31 mouse cellular contexts compared by ENCODE assay signal in the genomic region with DNA sequence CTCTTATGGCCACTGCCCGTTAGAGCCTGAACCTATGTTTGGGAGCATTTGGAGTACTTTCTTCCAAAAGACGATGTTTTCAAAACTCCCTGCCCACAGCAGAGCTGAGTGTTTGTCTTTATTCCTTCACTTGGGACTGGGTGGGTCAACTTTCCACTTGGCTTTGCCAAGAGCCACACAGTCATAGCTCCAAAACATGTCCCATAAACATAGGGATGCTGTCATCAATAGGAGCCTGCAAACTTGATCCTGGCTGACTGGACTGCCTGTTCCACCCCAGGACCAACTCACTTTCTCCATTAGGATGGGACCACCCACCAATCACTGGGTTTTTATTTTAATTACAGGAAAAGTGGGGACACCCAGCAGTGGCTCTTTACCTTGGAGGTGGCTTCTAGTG. TPM values are rescaled to one million over a fixed set of nuclear protein-coding genes. Genes with fewer than 3 reads are reported as not detected.
DNase-seq lines count a peak whose midpoint lies in the region; ATAC-seq lines count a peak whose summit lies in the region.
"Had no signal": no experiment of that assay in that cellular context is flagged by ENCODE, and none has a peak within 500 bp of the region (broad histone marks: within the 10 kb centered on the region; RNA-seq: fewer than 3 reads in every experiment).

No protein-coding gene starts in this region.

- no peak overlapping the region for H3K4me2 ChIP-seq in heart, embryonic 12.5 days
- no peak overlapping the region for H3K4me2 ChIP-seq in limb, embryonic 15.5 days
- H3K4me2 ChIP-seq: heart, embryonic 13.5 days; hindbrain, embryonic 15.5 days; liver, embryonic 15.5 days; lung, embryonic 15.5 days had no signal

- 79% methylated on average over 2 of the region's 2 CpGs for WGBS in heart, embryonic 12.5 days
- WGBS in limb, embryonic 15.5 days: 77% methylated on average over 2 of the region's 2 CpGs

- H3K9ac ChIP-seq in heart, embryonic 12.5 days: no peak overlapping the region
- H3K9ac ChIP-seq in limb, embryonic 15.5 days: no peak overlapping the region
- H3K9ac ChIP-seq: heart, embryonic 13.5 days; hindbrain, embryonic 15.5 days; liver, embryonic 15.5 days; lung, embryonic 15.5 days had no signal

- H3K36me3 ChIP-seq in heart, embryonic 12.5 days: no peaks in the 10 kb centered on the region
- no peaks in the 10 kb centered on the region for H3K36me3 ChIP-seq in limb, embryonic 15.5 days
- H3K36me3 ChIP-seq: heart, embryonic 13.5 days; hindbrain, embryonic 10.5 days; hindbrain, embryonic 15.5 days; liver, embryonic 15.5 days; lung, embryonic 15.5 days; midbrain, embryonic 10.5 days had no signal

- peak; percentile 98 for DNase-seq in heart, adult 11 months
- DNase-seq in heart, adult 8-10 months (ENCODE audit: low spot score): peak; percentile 51
- DNase-seq in heart, postnatal 10 days: peak; percentile 21 to 35
- no peak for DNase-seq in c-Kit-positive CD71-positive TER-119-positive erythroid progenitor cells, embryonic 14.5 days (ENCODE audit: low spot score)
- no peak for DNase-seq in adrenal gland, adult (ENCODE audit: inconsistent age in 2 of 2, low spot score in 1 of 2)
- DNase-seq: adrenal gland, postnatal 14 days; cerebellum, adult 2 months; cerebellum, postnatal 14 days; gastrocnemius, postnatal 25 days; kidney, adult 11 months; kidney, postnatal 25 days; right cerebral cortex, adult 18-20 months had no signal

- no peak overlapping the region for H3K4me3 ChIP-seq in heart, embryonic 12.5 days
- no peak overlapping the region for H3K4me3 ChIP-seq in limb, embryonic 15.5 days
- H3K4me3 ChIP-seq: erythroblast, embryonic 14.5 days; heart, embryonic 13.5 days; hindbrain, embryonic 10.5 days; hindbrain, embryonic 15.5 days; left cerebral cortex, adult 2 months; liver, embryonic 15.5 days; lung, embryonic 15.5 days; midbrain, embryonic 10.5 days had no signal

- ATAC-seq in heart, embryonic 12.5 days (ENCODE audit: insufficient number of reproducible peaks, low FRiP score): no peak
- ATAC-seq in limb, embryonic 15.5 days (ENCODE audit: insufficient number of reproducible peaks, low FRiP score, low TSS enrichment, low read depth): peak; percentile 42; the same call in 1 of the 2 replicates
- ATAC-seq: forebrain, embryonic 16.5 days; inflammation-experienced regulatory T-cells, adult 6 months; midbrain, embryonic 16.5 days; Patski had no signal

- H3K27me3 ChIP-seq in heart, embryonic 12.5 days (replicated peaks): 0 out of 2 replicates have a peak, but pooled peaks cover 3% of the 10 kb centered on the region
- H3K27me3 ChIP-seq in limb, embryonic 15.5 days: 0 out of 2 replicates have a peak, but pooled peaks cover 7% of the 10 kb centered on the region
- H3K27me3 ChIP-seq: heart, embryonic 13.5 days; hindbrain, embryonic 15.5 days; liver, embryonic 15.5 days; lung, embryonic 15.5 days had no signal

- H3K4me1 ChIP-seq in heart, embryonic 12.5 days (replicated peaks): peaks cover 7% of the 10 kb centered on the region
- H3K4me1 ChIP-seq in limb, embryonic 15.5 days: peaks cover 11% of the 10 kb centered on the region
- H3K4me1 ChIP-seq: hindbrain, embryonic 15.5 days; liver, embryonic 15.5 days; lung, embryonic 15.5 days had no signal

- H3K27ac ChIP-seq in heart, embryonic 12.5 days (ENCODE audit: poor library complexity, severe bottlenecking): no peak overlapping the region
- peak overlapping the region; percentile 73; the same call in 1 of the 2 replicates for H3K27ac ChIP-seq in limb, embryonic 15.5 days
- H3K27ac ChIP-seq: heart, embryonic 13.5 days; hindbrain, embryonic 10.5 days; hindbrain, embryonic 15.5 days; left cerebral cortex, adult 2 months; liver, embryonic 15.5 days; lung, embryonic 15.5 days; midbrain, embryonic 10.5 days had no signal

- intact Hi-C loops in heart, postnatal 10 days (cut with DNase I): no loop called here

- peaks cover 8% of the 10 kb centered on the region; the same call in 1 of the 2 replicates for H3K9me3 ChIP-seq in heart, embryonic 12.5 days (replicated peaks)
- H3K9me3 ChIP-seq in limb, embryonic 15.5 days: no peaks in the 10 kb centered on the region
- H3K9me3 ChIP-seq: heart, embryonic 13.5 days; hindbrain, embryonic 15.5 days; liver, embryonic 15.5 days; lung, embryonic 15.5 days; midbrain, embryonic 10.5 days had no signal

RNA-seq across cellular contexts. Expression of gene Cytl1, which starts 4.5 kb away (rescaled TPM):
- 2.8 and 3.8 TPM in 2 replicates for polyA plus RNA-seq in heart, embryonic 12.5 days (2016; fragmentation: Nextera tagmentation; extraction: Ambion mirVana)
- 10 to 100 TPM; 21.2 to 40.2 (median 28.5) TPM for total RNA-seq in heart, adult 8-10 months (2022)
- 10 to 100 TPM in 1 of 2 experiments, 1 to 10 TPM in 1; 9.9 to 11.8 TPM for total RNA-seq in heart, postnatal 10 days (2021)
- polyA plus RNA-seq in limb, embryonic 15.5 days (2015; fragmentation: Nextera tagmentation; extraction: Ambion mirVana): 78.7 and 87.1 TPM in 2 replicates
- total RNA-seq: layer of hippocampus, postnatal 10 days; megakaryocyte progenitor cell, adult 5-6 weeks; MEL; neutrophil, adult 5-6 weeks had no signal
- polyA plus RNA-seq: erythroblast, embryonic 14.5 days; forebrain, embryonic 16.5 days; inflammation-experienced regulatory T-cells, adult 6 months; liver, adult 2 months; Patski had no signal

RNA-seq across cellular contexts. Expression of gene Stk32b, which starts 13.8 kb away (rescaled TPM):
- 0.50 and 0.75 TPM in 2 replicates for polyA plus RNA-seq in heart, embryonic 12.5 days (2016; fragmentation: Nextera tagmentation; extraction: Ambion mirVana)
- under 1 TPM; 0.35 to 0.91 (median 0.64) TPM for total RNA-seq in heart, adult 8-10 months (2022)
- total RNA-seq in heart, postnatal 10 days (2021): under 1 TPM; 0.20 to 0.29 TPM
- polyA plus RNA-seq in limb, embryonic 15.5 days (2015; fragmentation: Nextera tagmentation; extraction: Ambion mirVana): 3.8 and 4.5 TPM in 2 replicates
- total RNA-seq: liver, adult 2 months; megakaryocyte progenitor cell, adult 5-6 weeks; MEL had no signal
- polyA plus RNA-seq: inflammation-experienced regulatory T-cells, adult 6 months; liver, adult 2 months had no signal

Comparison
In these comparisons a context has a peak if more than half of its experiments do, and no peak if none do; other contexts are left out.
1. DNase-seq: peak in heart, adult 11 months (single experiment), heart, adult 8-10 months (single experiment) and heart, postnatal 10 days (2 of 2); none in c-Kit-positive CD71-positive TER-119-positive erythroid progenitor cells, embryonic 14.5 days (single experiment) and adrenal gland, adult (0 of 2).